Mouse (Mus musculus) MEL (cell line): Measurements from ENCODE around the gene Sh3d19. TPM values are rescaled to one million over a fixed set of nuclear protein-coding genes. Genes with fewer than 3 reads are reported as not detected.

Experiments
- DNase-seq: peaks from one replicate; pipeline ENCODE4 v3.0.0; 2011; ENCODE audit warnings: low read depth, low spot score
- H3K27ac ChIP-seq: 2 replicates; pipeline ENCODE4 v1.5.1; 2012; ENCODE audit warnings: low read depth, mild to moderate bottlenecking, control low read depth, low read length, moderate library complexity; ENCODE audit not compliant: control insufficient read depth
- H3K27me3 ChIP-seq, 2 experiments: fragments of 150-350 bp in 1 of 2; sonication (generic) in 1 of 2; 2 replicates each; pipeline ENCODE4 v1.6.1; 2012; ENCODE audit warnings: low read length in 2 of 2, mild to moderate bottlenecking in 2 of 2, improper control_type of control experiment in 1 of 2, moderate library complexity in 1 of 2; ENCODE audit not compliant: insufficient read depth in 2 of 2, control insufficient read depth in 1 of 2
- H3K36me3 ChIP-seq, 2 experiments: 2 replicates each; pipeline ENCODE4 v1.6.1; 2012 to 2014; ENCODE audit warnings: low read length in 2 of 2, improper control_type of control experiment in 1 of 2, inconsistent platforms in 1 of 2, mild to moderate bottlenecking in 1 of 2; ENCODE audit not compliant: insufficient read depth in 2 of 2, control insufficient read depth in 1 of 2
- H3K4me1 ChIP-seq, 2 experiments: fragments of 150-350 bp in 1 of 2; sonication (generic) in 1 of 2; 2 replicates each; pipeline ENCODE4 v1.6.1; 2012; ENCODE audit warnings: low read length in 2 of 2, improper control_type of control experiment in 1 of 2, mild to moderate bottlenecking in 1 of 2; ENCODE audit not compliant: insufficient read depth in 2 of 2, control insufficient read depth in 1 of 2
- H3K4me3 ChIP-seq, 2 experiments: fragments of 150-350 bp in 1 of 2; sonication (generic) in 1 of 2; 2 replicates each; pipeline ENCODE4 v1.5.1; 2012; ENCODE audit warnings: low read depth in 2 of 2, low read length in 2 of 2, mild to moderate bottlenecking in 2 of 2, moderate library complexity in 2 of 2, control low read depth in 1 of 2, improper control_type of control experiment in 1 of 2; ENCODE audit not compliant: control insufficient read depth in 1 of 2, insufficient read depth in 1 of 2
- H3K79me2 ChIP-seq: 2 replicates; pipeline ENCODE4 v1.6.1; 2012; ENCODE audit warnings: mild to moderate bottlenecking, low read length, moderate library complexity; ENCODE audit not compliant: control insufficient read depth, poor library complexity, insufficient read depth
- H3K9ac ChIP-seq: 2 replicates; pipeline ENCODE4 v1.6.1; 2012; ENCODE audit warnings: low read depth, mild to moderate bottlenecking, control low read depth, low read length, moderate library complexity; ENCODE audit not compliant: control insufficient read depth, poor library complexity, severe bottlenecking
- H3K9me3 ChIP-seq: fragments of 150-350 bp; sonication (generic); replicated peaks from 2 replicates; pipeline ENCODE4 v1.6.1; 2012; ENCODE audit warnings: mild to moderate bottlenecking, low read length, improper control_type of control experiment, moderate library complexity; ENCODE audit not compliant: insufficient read depth
- CHD1 ChIP-seq: IDR thresholded peaks from 2 replicates; pipeline ENCODE4 v1.6.1; 2012; ENCODE audit warnings: low read depth, mild to moderate bottlenecking, inconsistent platforms, low read length, improper control_type of control experiment
- CHD2 ChIP-seq: IDR thresholded peaks from 2 replicates; pipeline ENCODE4 v1.6.1; 2011; ENCODE audit warnings: low read length, improper control_type of control experiment
- CTCF ChIP-seq, 3 experiments: IDR thresholded peaks in 2 of 3; conservative IDR thresholded peaks in 1 of 3; 2 replicates each; pipeline ENCODE4 v1.5.1; 2011 to 2012; ENCODE audit warnings: low read length in 3 of 3, low read depth in 2 of 3, mild to moderate bottlenecking in 2 of 3, improper control_type of control experiment in 1 of 3, inconsistent platforms in 1 of 3, mixed read lengths in 1 of 3, moderate library complexity in 1 of 3; ENCODE audit not compliant: control insufficient read depth in 1 of 3, insufficient read depth in 1 of 3, poor library complexity in 1 of 3, severe bottlenecking in 1 of 3
- EP300 ChIP-seq, 2 experiments: IDR thresholded peaks; 2 replicates each; pipeline ENCODE4 v1.6.1; 2011; ENCODE audit warnings: improper control_type of control experiment in 2 of 2, low read length in 2 of 2, low read depth in 1 of 2, mild to moderate bottlenecking in 1 of 2
- ETS1 ChIP-seq: IDR thresholded peaks from 2 replicates; pipeline ENCODE4 v1.6.1; 2012; ENCODE audit warnings: low read depth, mild to moderate bottlenecking, inconsistent platforms, low read length, improper control_type of control experiment, moderate library complexity
- GABPA ChIP-seq: IDR thresholded peaks from 2 replicates; pipeline ENCODE4 v1.6.1; 2012; ENCODE audit warnings: low read depth, mild to moderate bottlenecking, inconsistent platforms, low read length, improper control_type of control experiment, moderate library complexity
- HCFC1 ChIP-seq: IDR thresholded peaks from 2 replicates; pipeline ENCODE4 v1.6.1; 2012; ENCODE audit warnings: low read depth, mild to moderate bottlenecking, inconsistent platforms, low read length, improper control_type of control experiment, moderate library complexity
- JUND ChIP-seq: IDR thresholded peaks from 2 replicates; pipeline ENCODE4 v1.6.1; 2011; ENCODE audit warnings: low read depth, mild to moderate bottlenecking, improper control_type of control experiment, low read length
- MAFK ChIP-seq: IDR thresholded peaks from 2 replicates; pipeline ENCODE4 v1.6.1; 2011; ENCODE audit warnings: low read depth, mild to moderate bottlenecking, low read length, improper control_type of control experiment, borderline replicate concordance
- MXI1 ChIP-seq: IDR thresholded peaks from 2 replicates; pipeline ENCODE4 v1.6.1; 2011; ENCODE audit warnings: mild to moderate bottlenecking, low read depth, low read length, improper control_type of control experiment
- MYB ChIP-seq: IDR thresholded peaks from 2 replicates; pipeline ENCODE4 v1.6.1; 2011; ENCODE audit warnings: mild to moderate bottlenecking, low read depth, low read length, improper control_type of control experiment
- MYC ChIP-seq: IDR thresholded peaks from 2 replicates; pipeline ENCODE4 v1.6.1; 2011; ENCODE audit warnings: low read depth, mild to moderate bottlenecking, low read length, improper control_type of control experiment, moderate library complexity
- NELFE ChIP-seq: IDR thresholded peaks from 2 replicates; pipeline ENCODE4 v1.6.1; 2011; ENCODE audit warnings: low read depth, low read length, improper control_type of control experiment
- NRF1 ChIP-seq: IDR thresholded peaks from 2 replicates; pipeline ENCODE4 v1.6.1; 2014; ENCODE audit warnings: low read depth, mild to moderate bottlenecking, inconsistent platforms, low read length, improper control_type of control experiment, moderate library complexity; ENCODE audit not compliant: poor library complexity, insufficient read depth, severe bottlenecking
- POLR2AphosphoS2 ChIP-seq: IDR thresholded peaks from 2 replicates; pipeline ENCODE4 v1.6.1; 2011; ENCODE audit warnings: low read length, improper control_type of control experiment
- RAD21 ChIP-seq: IDR thresholded peaks from 2 replicates; pipeline ENCODE4 v1.6.1; 2011; ENCODE audit warnings: mild to moderate bottlenecking, low read depth, low read length, improper control_type of control experiment
- RCOR1 ChIP-seq: IDR thresholded peaks from 2 replicates; pipeline ENCODE4 v1.6.1; 2012; ENCODE audit warnings: low read depth, mild to moderate bottlenecking, inconsistent platforms, low read length, improper control_type of control experiment
- SIN3A ChIP-seq: IDR thresholded peaks from 2 replicates; pipeline ENCODE4 v1.6.1; 2012; ENCODE audit warnings: low read length, improper control_type of control experiment, inconsistent platforms
- SMC3 ChIP-seq: IDR thresholded peaks from 2 replicates; pipeline ENCODE4 v1.6.1; 2011; ENCODE audit warnings: low read depth, low read length, improper control_type of control experiment
- TAL1 ChIP-seq: IDR thresholded peaks from 2 replicates; pipeline ENCODE4 v1.6.1; 2012; ENCODE audit warnings: mild to moderate bottlenecking, inconsistent platforms, low read length, moderate library complexity, mixed read lengths
- TBP ChIP-seq: IDR thresholded peaks from 2 replicates; pipeline ENCODE4 v1.8.0; 2011; ENCODE audit warnings: low read depth, low read length, improper control_type of control experiment
- TCF12 ChIP-seq: IDR thresholded peaks from 2 replicates; pipeline ENCODE4 v1.6.1; 2014; ENCODE audit warnings: low read depth, mild to moderate bottlenecking, inconsistent platforms, low read length, improper control_type of control experiment, moderate library complexity
- USF2 ChIP-seq, 2 experiments: IDR thresholded peaks; 2 replicates each; pipeline ENCODE4 v1.6.1; 2011 to 2012; ENCODE audit warnings: improper control_type of control experiment in 2 of 2, low read length in 2 of 2, borderline replicate concordance in 1 of 2, inconsistent platforms in 1 of 2, low read depth in 1 of 2, mild to moderate bottlenecking in 1 of 2; ENCODE audit not compliant: insufficient read depth in 1 of 2
- ZC3H11A ChIP-seq: IDR thresholded peaks from 2 replicates; pipeline ENCODE4 v1.6.1; 2012; ENCODE audit warnings: low read depth, mild to moderate bottlenecking, inconsistent platforms, low read length, improper control_type of control experiment
- ZKSCAN1 ChIP-seq: IDR thresholded peaks from 2 replicates; pipeline ENCODE4 v1.6.1; 2012; ENCODE audit warnings: low read depth, mild to moderate bottlenecking, inconsistent platforms, low read length, improper control_type of control experiment, moderate library complexity
- ZMIZ1 ChIP-seq: IDR thresholded peaks from 2 replicates; pipeline ENCODE4 v1.6.1; 2012; ENCODE audit warnings: low read depth, mild to moderate bottlenecking, inconsistent platforms, low read length, improper control_type of control experiment, moderate library complexity
- polyA plus RNA-seq, 2 experiments: library from polyadenylated mRNA; stranded (reverse) in 1 of 2; unstranded in 1 of 2; fragments of >175 nt in 1 of 2; fragments of >200 nt in 1 of 2; gene quantifications; 2 replicates each; pipeline versions ENCODE4 v1.2.1 to v1.2.4; 2012; ENCODE audit warnings: low replicate concordance in 2 of 2, low read depth in 1 of 2; ENCODE audit not compliant: insufficient read length in 2 of 2, insufficient read depth in 1 of 2, missing spikeins in 1 of 2
- total RNA-seq: library from RNA; depleted of rRNA; stranded (reverse); fragments of 300-350 nt; gene quantifications from 2 replicates; pipeline ENCODE4 v1.2.3, GENCODE M21; 2012

Gene Sh3d19
- total and polyA plus RNA-seq, 3 experiments, result 2.2 to 4.8 TPM; not detected in 1

DNA sequence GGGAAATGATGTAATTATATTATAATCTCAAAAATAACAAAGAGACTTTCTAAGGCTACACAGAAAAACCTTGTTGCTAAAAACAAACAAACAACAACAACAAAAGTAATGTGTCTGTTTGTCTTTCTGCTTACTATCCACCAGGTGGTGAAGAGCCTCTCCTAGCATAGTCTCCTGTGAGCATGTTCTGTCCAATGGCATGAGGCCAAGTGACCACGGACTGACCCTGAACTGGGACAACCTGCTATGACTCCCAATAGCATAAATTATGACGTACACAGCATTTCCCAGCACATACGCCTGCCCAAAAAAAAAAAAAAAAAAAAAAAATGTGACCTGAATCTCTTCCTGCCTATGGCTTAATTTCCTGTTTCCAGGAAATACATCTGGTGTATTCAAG, 48.6 kb upstream of the Sh3d19 start:
- Histone ChIP-seq H3K79me2 (no peaks in the 10 kb centered on the region), H3K4me3 (no peak overlapping the region), H3K27me3 (no peaks in the 10 kb centered on the region), H3K36me3 (no peaks in the 10 kb centered on the region), H3K27ac (no peak overlapping the region), H3K4me1 (no peaks in the 10 kb centered on the region)
- TF ChIP-seq MYC (no peak), NELFE (no peak), CHD1 (no peak)
- TF ChIP-seq, all 39 proteins: peak for 0
- no peaks in the 10 kb centered on the region for H3K9me3 ChIP-seq
- no peak for DNase-seq
- H3K9ac ChIP-seq, result no peak overlapping the region

- Histone ChIP-seq H3K4me3 (no peak overlapping the region), H3K36me3 (no peaks in the 10 kb centered on the region), H3K4me1 (no peaks in the 10 kb centered on the region), H3K9ac (no peak overlapping the region), H3K9me3 (no peaks in the 10 kb centered on the region), H3K27ac (no peak overlapping the region), H3K27me3 (no peaks in the 10 kb centered on the region), H3K79me2 (no peaks in the 10 kb centered on the region)
- no peak for DNase-seq
- TF ChIP-seq MXI1, result no peak
- no peak for TF ChIP-seq MYB
- no peak for TF ChIP-seq POLR2AphosphoS2
- no peak for TF ChIP-seq RAD21
- no peak for TF ChIP-seq TAL1
- TF ChIP-seq MAFK, result no peak
- no peak for TF ChIP-seq ETS1
- no peak for TF ChIP-seq CHD2
- TF ChIP-seq ZMIZ1, result no peak
- TF ChIP-seq JUND, result no peak
- TF ChIP-seq EP300 (IDR thresholded peaks at IDR 0.05; ENCODE audit: low read depth in 1 of 2, low read length in 2 of 2), result no peak
Measured at GRCm38 (mm10) chr3:85923343-85923742, 47.6 kb upstream of the Sh3d19 start.

DNA sequence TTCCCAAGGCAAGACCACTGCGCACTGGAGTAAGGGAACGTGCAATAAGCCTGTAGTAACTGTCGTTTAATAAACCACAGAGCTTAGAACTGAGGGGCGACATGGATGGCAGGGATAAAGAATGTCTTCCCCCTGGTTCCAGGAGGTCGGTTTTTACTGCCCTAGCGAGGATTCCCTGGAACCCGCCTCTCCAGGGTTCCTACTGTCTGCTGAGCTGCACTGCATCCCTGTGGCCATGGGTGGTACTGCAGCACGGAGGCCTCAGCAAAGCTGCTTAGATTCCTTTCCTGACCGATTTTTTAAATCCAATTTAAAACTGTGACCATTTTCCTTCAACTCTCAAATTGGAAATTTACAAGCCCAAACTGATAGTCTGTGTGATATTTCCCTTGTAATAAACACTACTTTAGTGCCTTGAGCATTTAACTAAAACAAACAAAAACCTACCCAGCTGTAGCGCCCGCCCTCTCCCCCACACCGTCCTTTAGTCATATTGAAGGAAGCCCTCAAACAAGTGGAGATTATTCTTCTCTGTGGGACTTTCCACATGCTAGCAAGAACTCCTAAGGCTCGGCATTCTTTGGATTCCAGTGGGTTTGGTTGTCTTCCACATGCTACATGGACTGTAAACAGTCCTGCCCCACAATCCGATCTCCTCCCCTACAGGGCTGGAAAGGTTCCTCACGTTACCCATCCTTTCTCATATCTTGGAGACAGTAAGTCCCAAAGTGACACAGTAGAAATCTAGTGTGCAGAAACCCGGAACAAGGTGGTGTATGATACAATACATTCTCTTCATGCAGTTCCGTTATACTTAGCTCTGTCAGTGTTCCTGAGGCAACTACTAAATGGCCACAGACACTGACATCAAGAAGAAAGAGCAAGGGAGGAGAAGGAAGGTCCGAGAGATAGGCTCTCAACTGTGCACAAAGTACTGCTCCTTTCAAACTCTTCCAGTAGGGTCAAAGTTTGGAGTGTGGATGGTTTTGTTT, 46.7 kb upstream of the Sh3d19 start:
- Histone ChIP-seq H3K27ac (no peak overlapping the region), H3K27me3 (no peaks in the 10 kb centered on the region), H3K79me2 (no peaks in the 10 kb centered on the region), H3K4me1 (no peaks in the 10 kb centered on the region), H3K9ac (no peak overlapping the region), H3K36me3 (no peaks in the 10 kb centered on the region), H3K9me3 (no peaks in the 10 kb centered on the region), H3K4me3 (no peak overlapping the region)
- DNase-seq, result peak; percentile 69
- no peak for TF ChIP-seq TBP
- no peak for TF ChIP-seq TCF12
- TF ChIP-seq SMC3, result peak; percentile 83
- TF ChIP-seq HCFC1, result no peak
- peak; percentile 71 for TF ChIP-seq ZC3H11A
- TF ChIP-seq RAD21, result peak; percentile 89
- TF ChIP-seq CTCF (IDR thresholded peaks at IDR 0.05 in 2 of 3, conservative IDR thresholded peaks at IDR 0.05 in 1 of 3; ENCODE audit: control insufficient read depth in 1 of 3, insufficient read depth in 1 of 3, low read depth in 2 of 3, low read length in 3 of 3, poor library complexity in 1 of 3, severe bottlenecking in 1 of 3), result peak; percentile 82 to 92 (median 91)
- TF ChIP-seq GABPA, result no peak
- TF ChIP-seq SIN3A, result no peak
- no peak for TF ChIP-seq CHD1
- no peak for TF ChIP-seq USF2 (IDR thresholded peaks at IDR 0.05; ENCODE audit: borderline replicate concordance in 1 of 2, insufficient read depth in 1 of 2, low read depth in 1 of 2, low read length in 2 of 2)
- TF ChIP-seq NRF1, result no peak
- no peak for TF ChIP-seq RCOR1
- no peak for TF ChIP-seq ZKSCAN1
